ENCODE assay signal across 12 mouse cellular contexts in the genomic region with DNA sequence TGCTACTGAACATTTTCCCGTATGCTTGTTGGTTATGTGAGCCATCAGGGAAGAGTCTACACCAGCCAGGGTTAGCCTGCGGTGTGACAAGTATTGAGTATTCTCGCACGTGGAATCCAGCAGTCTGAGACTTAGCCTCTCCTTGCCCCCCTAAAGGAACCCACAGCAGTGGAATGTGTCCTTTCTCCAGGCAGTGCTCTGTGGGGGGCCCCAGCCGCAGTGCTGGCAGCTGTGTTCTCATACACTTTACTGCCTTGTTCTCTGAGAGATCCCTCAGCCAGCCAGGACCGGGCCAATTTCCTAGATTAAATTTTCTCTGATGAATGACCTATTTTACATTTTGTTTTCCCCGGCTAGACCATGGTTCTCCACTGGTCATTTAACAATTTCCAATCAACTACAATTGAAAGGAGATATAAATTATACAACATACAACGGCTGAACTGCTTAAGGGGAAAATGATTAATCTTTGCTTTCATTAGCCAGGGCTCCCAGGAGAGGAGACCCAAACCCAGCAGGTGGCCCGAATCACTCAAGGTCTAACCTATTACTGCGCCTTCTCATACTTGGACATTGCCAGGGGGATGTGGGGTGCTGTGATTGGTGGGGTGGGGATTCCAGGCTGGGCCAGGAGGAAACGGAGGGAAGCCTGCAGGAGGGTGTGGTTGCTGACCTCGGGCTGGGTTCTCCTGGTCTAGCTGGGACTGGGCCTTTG. TPM values are rescaled to one million over a fixed set of nuclear protein-coding genes. Genes with fewer than 3 reads are reported as not detected.
DNase-seq lines count a peak whose midpoint lies in the region; ATAC-seq and TF ChIP-seq lines count a peak whose summit lies in the region.
"Had no signal": no experiment of that assay in that cellular context is flagged by ENCODE, and none has a peak within 500 bp of the region (broad histone marks: within the 10 kb centered on the region; RNA-seq: fewer than 3 reads in every experiment).

No protein-coding gene starts in this region.

- no peak for TF ChIP-seq CTCF in gastrocnemius, adult 2 months (IDR thresholded peaks at IDR 0.05)

- 42% methylated on average over 12 of the region's 12 CpGs for WGBS in hindbrain, embryonic 11.5 days
- 54% methylated on average over 12 of the region's 12 CpGs for WGBS in hindbrain, embryonic 10.5 days
- WGBS in hindbrain, embryonic 15.5 days, result 30% methylated on average over 12 of the region's 12 CpGs
- WGBS in neural tube, embryonic 14.5 days, result 24% methylated on average over 12 of the region's 12 CpGs
- 63% methylated on average over 12 of the region's 12 CpGs for WGBS in forebrain, embryonic 10.5 days

- no peaks in the 10 kb centered on the region for H3K9me3 ChIP-seq in hindbrain, embryonic 11.5 days (ENCODE audit: control insufficient read depth, low read length)
- no peaks in the 10 kb centered on the region for H3K9me3 ChIP-seq in hindbrain, embryonic 10.5 days
- no peaks in the 10 kb centered on the region for H3K9me3 ChIP-seq in hindbrain, embryonic 15.5 days
- H3K9me3 ChIP-seq in neural tube, embryonic 14.5 days (ENCODE audit: control insufficient read depth, low read length), result no peaks in the 10 kb centered on the region
- no peaks in the 10 kb centered on the region for H3K9me3 ChIP-seq in forebrain, embryonic 10.5 days
- H3K9me3 ChIP-seq: lung, embryonic 15.5 days had no signal

- H3K4me2 ChIP-seq in hindbrain, embryonic 11.5 days (replicated peaks; ENCODE audit: low read depth, low read length), result no peak overlapping the region
- H3K4me2 ChIP-seq in hindbrain, embryonic 15.5 days, result no peak overlapping the region
- no peak overlapping the region for H3K4me2 ChIP-seq in neural tube, embryonic 14.5 days (ENCODE audit: low read depth, low read length)
- H3K4me2 ChIP-seq: lung, embryonic 15.5 days had no signal

- H3K27me3 ChIP-seq in hindbrain, embryonic 11.5 days (ENCODE audit: control insufficient read depth, insufficient read depth, low read length), result no peaks in the 10 kb centered on the region
- no peaks in the 10 kb centered on the region for H3K27me3 ChIP-seq in hindbrain, embryonic 10.5 days (ENCODE audit: insufficient read depth, poor library complexity, severe bottlenecking)
- H3K27me3 ChIP-seq in hindbrain, embryonic 15.5 days, result no peaks in the 10 kb centered on the region
- H3K27me3 ChIP-seq in neural tube, embryonic 14.5 days (ENCODE audit: control insufficient read depth, insufficient read depth, low read length), result no peaks in the 10 kb centered on the region
- no peaks in the 10 kb centered on the region for H3K27me3 ChIP-seq in forebrain, embryonic 10.5 days (ENCODE audit: poor library complexity, severe bottlenecking)
- H3K27me3 ChIP-seq: lung, embryonic 15.5 days had no signal

- intact Hi-C loops in gastrocnemius, adult 2 months (cut with DNase I), result no loop called here

- ATAC-seq in hindbrain, embryonic 11.5 days (ENCODE audit: low FRiP score), result peak; percentile 82
- peak; percentile 63; the same call in 1 of the 2 replicates for ATAC-seq in hindbrain, embryonic 15.5 days (ENCODE audit: low FRiP score, low read depth)
- ATAC-seq in neural tube, embryonic 14.5 days (ENCODE audit: low read depth), result peak; percentile 63
- no peak for ATAC-seq in inflammation-experienced regulatory T-cells, adult 6 months

- H3K27ac ChIP-seq in hindbrain, embryonic 11.5 days (ENCODE audit: low read depth, low read length), result no peak overlapping the region
- no peak overlapping the region for H3K27ac ChIP-seq in hindbrain, embryonic 10.5 days
- H3K27ac ChIP-seq in hindbrain, embryonic 15.5 days (replicated peaks), result no peak overlapping the region
- no peak overlapping the region for H3K27ac ChIP-seq in neural tube, embryonic 14.5 days (ENCODE audit: low read depth, low read length)
- H3K27ac ChIP-seq in forebrain, embryonic 10.5 days, result no peak overlapping the region
- no peak overlapping the region for H3K27ac ChIP-seq in gastrocnemius, adult 2 months
- H3K27ac ChIP-seq: lung, embryonic 15.5 days had no signal

- no peaks in the 10 kb centered on the region for H3K36me3 ChIP-seq in hindbrain, embryonic 11.5 days (ENCODE audit: control insufficient read depth, insufficient read depth, low read length)
- H3K36me3 ChIP-seq in hindbrain, embryonic 10.5 days, result peaks cover 3% of the 10 kb centered on the region; the same call in 1 of the 2 replicates
- H3K36me3 ChIP-seq in hindbrain, embryonic 15.5 days, result no peaks in the 10 kb centered on the region
- H3K36me3 ChIP-seq in neural tube, embryonic 14.5 days (ENCODE audit: control insufficient read depth, insufficient read depth, low read length), result no peaks in the 10 kb centered on the region
- H3K36me3 ChIP-seq in forebrain, embryonic 10.5 days (replicated peaks), result peaks cover 3% of the 10 kb centered on the region; the same call in 1 of the 2 replicates

- DNase-seq in hindbrain, embryonic 11.5 days (ENCODE audit: low spot score), result peak; percentile 42
- DNase-seq in hindbrain, embryonic 10.5 days (ENCODE audit: low spot score), result no peak
- peak; percentile 89 for DNase-seq in Muller cell, postnatal 12 days (ENCODE audit: inconsistent ontology term)
- DNase-seq in forebrain, embryonic 10.5 days (ENCODE audit: extremely low spot score, low spot score), result no peak
- DNase-seq in gastrocnemius, adult 2 months, result no peak
- DNase-seq: cerebellum, adult 8-10 months; gastrocnemius, postnatal 25 days; midbrain, embryonic 14.5 days had no signal

- H3K9ac ChIP-seq in hindbrain, embryonic 11.5 days (ENCODE audit: low read depth, low read length), result no peak overlapping the region
- no peak overlapping the region for H3K9ac ChIP-seq in hindbrain, embryonic 15.5 days
- H3K9ac ChIP-seq in neural tube, embryonic 14.5 days (replicated peaks; ENCODE audit: low read depth, low read length), result no peak overlapping the region
- H3K9ac ChIP-seq: lung, embryonic 15.5 days had no signal

- no peaks in the 10 kb centered on the region for H3K4me1 ChIP-seq in hindbrain, embryonic 11.5 days (replicated peaks; ENCODE audit: control insufficient read depth, insufficient read depth, low read length)
- peaks cover 19% of the 10 kb centered on the region for H3K4me1 ChIP-seq in hindbrain, embryonic 10.5 days (replicated peaks)
- peaks cover 7% of the 10 kb centered on the region for H3K4me1 ChIP-seq in hindbrain, embryonic 15.5 days (replicated peaks)
- H3K4me1 ChIP-seq in neural tube, embryonic 14.5 days (ENCODE audit: control insufficient read depth, insufficient read depth, low read length), result no peaks in the 10 kb centered on the region; the same call in 1 of the 2 replicates
- peaks cover 13% of the 10 kb centered on the region for H3K4me1 ChIP-seq in forebrain, embryonic 10.5 days
- H3K4me1 ChIP-seq: lung, embryonic 15.5 days had no signal

- H3K4me3 ChIP-seq in hindbrain, embryonic 11.5 days (ENCODE audit: low read depth, low read length), result no peak overlapping the region
- H3K4me3 ChIP-seq in hindbrain, embryonic 10.5 days, result no peak overlapping the region
- no peak overlapping the region for H3K4me3 ChIP-seq in hindbrain, embryonic 15.5 days
- no peak overlapping the region for H3K4me3 ChIP-seq in neural tube, embryonic 14.5 days (ENCODE audit: low read depth, low read length)
- H3K4me3 ChIP-seq in forebrain, embryonic 10.5 days, result no peak overlapping the region
- no peak overlapping the region for H3K4me3 ChIP-seq in gastrocnemius, adult 2 months
- H3K4me3 ChIP-seq: lung, embryonic 15.5 days had no signal

RNA-seq across cellular contexts. Expression of gene Cd9, which starts 38.6 kb away (rescaled TPM):
- 42.6 and 45.9 TPM in 2 replicates for polyA plus RNA-seq in hindbrain, embryonic 11.5 days (2014; fragmentation: Nextera tagmentation; extraction: Ambion mirVana)
- 35.9 and 39.9 TPM in 2 replicates for polyA plus RNA-seq in hindbrain, embryonic 10.5 days (2016; fragmentation: Nextera tagmentation; extraction: Ambion mirVana)
- 108 TPM in 2 replicates for polyA plus RNA-seq in hindbrain, embryonic 15.5 days (2015; fragmentation: Nextera tagmentation; extraction: Ambion mirVana)
- polyA plus RNA-seq in neural tube, embryonic 14.5 days (2014; fragmentation: Nextera tagmentation; extraction: Ambion mirVana), result 88.4 and 102 TPM in 2 replicates
- 100 to 1,000 TPM; 101 to 147 (median 147) TPM for polyA plus RNA-seq in inflammation-experienced regulatory T-cells, adult 6 months (2017; shearing (Covaris generic))
- 35.3 and 38.2 TPM in 2 replicates for polyA plus RNA-seq in forebrain, embryonic 10.5 days (2016; fragmentation: Nextera tagmentation; extraction: Ambion mirVana)
- total RNA-seq in gastrocnemius, adult 2 months (2021), result 10 to 100 TPM; 19.1 to 30.7 TPM

Comparison
In these comparisons a context has a peak if more than half of its experiments do, and no peak if none do; other contexts are left out.
1. DNase-seq: peak in hindbrain, embryonic 11.5 days (single experiment) and Muller cell, postnatal 12 days (single experiment); none in hindbrain, embryonic 10.5 days (single experiment), forebrain, embryonic 10.5 days (single experiment) and gastrocnemius, adult 2 months (single experiment).